Mouse (Mus musculus): ENCODE measurements around the gene Spock3.
"Not testable (repeated sequence)": the region's sequence is repeated elsewhere in the genome, so short reads cannot be mapped to it uniquely, and the experiment has no call there.

Gene Spock3

DNA sequence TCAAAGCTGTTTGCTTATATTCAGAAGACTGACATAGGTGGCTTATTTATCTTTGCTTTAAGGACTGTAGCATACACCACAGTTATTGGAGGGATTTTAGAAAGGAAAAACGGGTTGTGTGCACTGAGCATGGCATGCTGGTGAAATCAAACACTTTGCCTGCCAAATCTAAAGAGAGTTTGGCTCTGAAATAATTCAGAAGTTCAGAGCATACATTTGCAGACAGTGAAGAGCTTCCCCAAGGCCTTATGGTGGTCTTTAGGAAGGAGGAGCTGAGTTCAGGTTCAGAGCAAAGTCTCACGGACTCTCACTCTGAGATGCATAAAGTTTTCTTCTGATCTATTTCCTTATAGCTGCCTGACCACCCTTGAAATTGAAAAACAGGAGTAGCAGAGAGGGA lies at the start of gene Spock3:
TSS of gene Spock3 (plus strand) at position 301 of the 400 bp plus-strand sequence.
- no peak for DNase-seq

DNA sequence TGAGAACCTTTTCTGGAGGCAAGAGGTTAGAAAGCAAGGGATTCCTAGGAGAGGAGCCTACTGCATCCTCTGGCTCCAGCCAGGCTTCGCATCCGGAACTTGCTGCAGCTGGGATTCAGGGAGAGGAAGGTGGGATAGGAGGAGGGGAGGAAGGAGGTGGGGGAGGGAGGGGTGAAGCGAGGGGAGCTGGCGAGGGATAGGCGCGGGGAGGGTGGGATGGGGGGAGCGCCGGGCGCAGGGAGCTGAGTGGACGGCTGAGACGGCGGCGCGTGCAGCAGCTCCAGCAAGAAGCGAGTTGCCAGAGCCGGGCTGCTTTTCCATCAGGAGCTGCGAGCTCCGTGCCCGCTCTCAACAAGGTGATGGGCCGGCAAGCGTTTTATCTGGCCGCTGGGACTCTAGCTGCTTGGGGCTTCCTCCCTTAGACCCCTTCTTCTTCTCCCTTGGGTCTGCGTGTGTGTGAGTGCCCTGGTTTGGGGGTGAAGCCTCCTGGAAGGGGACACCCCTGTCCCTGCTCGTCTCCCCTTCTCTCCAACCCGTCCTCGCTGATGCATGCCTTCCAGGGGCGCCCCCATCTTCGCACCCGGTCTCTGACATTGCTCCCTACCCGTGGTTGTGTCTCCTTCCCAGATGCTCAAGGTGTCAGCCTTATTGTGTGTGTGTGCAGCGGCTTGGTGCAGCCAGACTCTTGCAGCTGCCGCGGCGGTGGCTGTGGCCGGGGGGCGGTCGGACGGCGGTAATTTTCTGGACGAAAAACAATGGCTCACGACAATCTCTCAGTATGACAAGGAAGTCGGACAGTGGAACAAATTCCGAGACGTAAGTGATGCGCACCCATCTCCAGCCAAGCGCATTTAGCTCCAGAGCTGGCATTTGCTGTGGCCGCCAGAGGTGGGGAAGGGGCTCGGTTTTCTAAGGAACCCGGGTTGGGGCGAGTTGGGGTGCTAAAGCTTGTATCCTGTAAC lies 645 bp downstream of the Spock3 start:
- no peak for DNase-seq

DNA sequence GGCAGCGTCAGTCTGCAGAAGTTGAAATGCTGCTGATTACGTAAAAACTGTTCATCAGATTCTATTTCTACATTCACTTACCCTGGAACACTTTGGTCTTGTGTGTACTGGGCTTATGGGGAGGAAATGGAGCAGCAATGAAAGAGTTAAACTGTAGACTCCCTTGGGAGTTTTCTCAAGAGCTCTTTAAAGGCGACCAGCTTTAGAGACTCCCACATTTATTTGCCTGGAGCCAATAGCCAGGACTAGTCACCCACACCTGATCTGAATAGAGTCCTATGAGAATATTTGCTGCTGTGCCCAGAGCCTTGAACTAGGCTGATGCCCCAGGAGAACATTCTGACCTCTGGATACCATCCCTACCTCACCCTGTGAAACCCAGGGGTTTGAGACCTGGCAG lies 1.7 kb downstream of the Spock3 start:
- DNase-seq, result no peak

DNA sequence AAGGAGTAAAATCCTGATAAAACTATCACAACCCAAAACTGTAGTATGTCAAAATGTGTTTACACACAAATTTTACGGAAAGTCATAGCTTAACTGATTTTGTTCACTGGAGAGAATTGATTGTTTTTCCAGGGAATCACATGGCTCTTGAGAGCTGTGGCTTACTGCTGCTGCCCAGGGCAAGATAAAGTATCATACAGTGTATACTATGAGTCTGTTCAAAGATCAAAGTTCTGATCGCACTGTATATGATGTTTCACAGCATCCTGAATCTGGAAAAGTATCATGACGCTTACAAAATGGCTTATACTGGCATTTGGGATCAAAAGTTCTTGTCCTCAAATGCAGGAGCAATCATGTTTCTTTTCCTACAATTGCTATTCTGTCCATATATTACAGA lies 11.8 kb downstream of the Spock3 start:
- no peak for DNase-seq

DNA sequence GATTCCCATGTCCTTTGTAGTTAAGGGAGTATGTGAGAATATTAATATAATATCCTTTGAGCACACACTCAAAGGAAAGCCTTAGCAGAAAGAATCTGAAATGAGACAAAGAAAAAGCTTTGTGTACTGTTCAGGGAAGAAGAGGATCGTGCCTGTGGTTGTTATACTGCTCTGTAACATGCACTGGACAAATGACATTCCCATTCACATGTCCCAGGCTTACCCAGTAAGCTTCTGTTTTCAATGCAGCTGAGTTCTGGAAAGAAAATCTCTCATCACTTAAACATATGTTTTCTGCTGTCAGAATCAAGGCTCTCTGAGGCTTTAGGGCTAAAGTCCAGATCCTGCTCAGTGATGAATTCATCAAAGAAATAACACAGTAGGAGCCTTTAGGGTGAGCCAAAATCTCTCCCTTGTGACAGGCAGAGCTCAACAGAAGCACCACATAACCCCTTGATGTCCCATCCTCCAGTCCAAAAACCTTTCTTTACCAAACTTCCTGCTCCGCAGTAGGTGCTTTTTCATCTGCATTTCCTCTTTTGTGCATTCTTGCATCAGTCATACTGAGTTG lies 19.1 kb downstream of the Spock3 start:
- DNase-seq, result no peak

DNA sequence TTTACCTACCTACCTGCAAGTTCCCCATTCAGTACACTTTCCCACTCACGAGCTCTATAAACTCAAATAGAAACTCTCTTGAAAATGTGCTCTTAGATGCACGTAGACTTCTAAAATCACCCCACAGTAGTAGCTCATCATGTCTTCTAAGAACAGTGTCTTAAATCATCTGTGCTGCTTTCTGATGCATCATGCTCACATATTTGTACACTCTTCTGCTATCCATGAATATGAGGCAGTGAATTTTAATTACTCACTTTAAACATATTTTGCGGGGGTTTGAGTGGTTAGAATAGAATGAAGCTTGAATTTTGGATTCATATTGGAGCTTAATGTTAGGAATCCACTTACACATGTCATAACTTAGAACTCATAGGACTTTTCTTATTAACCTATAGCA lies 138.2 kb downstream of the Spock3 start:
- DNase-seq, result no peak

DNA sequence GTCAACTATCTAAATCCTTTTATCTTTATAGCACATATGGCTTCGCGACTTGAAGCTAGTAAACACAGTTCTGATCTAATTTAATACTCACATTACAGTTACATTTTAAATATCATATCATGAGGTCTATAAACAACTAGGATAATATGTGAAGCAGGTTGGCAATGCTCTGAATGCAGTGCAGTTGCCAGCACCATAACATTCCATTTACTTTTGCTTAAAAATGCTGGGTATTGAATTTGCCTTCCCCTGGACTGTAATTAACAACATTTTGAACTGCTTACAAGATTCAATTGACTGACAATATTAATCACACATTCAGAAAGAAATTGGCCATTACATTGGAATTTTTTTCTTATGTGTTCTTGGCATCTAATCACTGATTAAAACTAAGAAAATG lies 147.4 kb downstream of the Spock3 start:
- DNase-seq, result no peak

DNA sequence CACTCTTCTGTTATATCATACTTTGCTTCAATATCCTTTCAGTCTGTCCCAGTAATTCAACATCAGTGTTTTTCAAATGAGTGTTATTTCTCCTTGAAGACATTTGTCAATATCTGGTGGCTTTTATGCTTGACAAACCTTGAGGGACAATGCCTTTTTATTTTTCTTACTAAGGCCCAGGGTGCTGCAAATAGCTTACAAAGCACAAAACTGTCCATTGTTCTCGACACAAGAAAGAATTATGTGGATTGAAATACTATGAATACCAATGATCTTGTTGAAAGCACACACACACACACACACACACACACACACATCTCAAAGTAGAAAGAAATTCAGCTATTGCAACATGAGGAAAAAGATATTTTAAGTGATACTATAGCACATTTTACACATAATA lies 159.0 kb downstream of the Spock3 start:
- no peak for DNase-seq

DNA sequence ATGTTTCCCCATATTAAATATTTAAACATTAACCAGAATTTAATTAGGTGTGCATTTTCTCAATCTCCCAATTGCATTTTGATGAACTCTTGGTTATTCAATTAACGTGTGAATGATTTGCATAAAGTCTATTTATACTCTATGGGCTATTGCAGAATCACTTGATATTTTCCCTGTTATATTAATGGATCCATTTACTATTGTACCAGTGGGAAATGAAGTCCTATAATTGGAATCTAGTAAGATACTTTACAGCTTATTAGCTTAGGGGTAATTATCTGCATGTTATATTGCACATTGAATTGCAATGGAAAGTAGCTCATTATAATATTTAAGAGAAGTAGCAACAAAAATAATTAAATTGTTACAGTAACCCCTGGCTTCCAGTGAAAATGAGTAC lies 162.1 kb downstream of the Spock3 start:
- DNase-seq, result no peak

DNA sequence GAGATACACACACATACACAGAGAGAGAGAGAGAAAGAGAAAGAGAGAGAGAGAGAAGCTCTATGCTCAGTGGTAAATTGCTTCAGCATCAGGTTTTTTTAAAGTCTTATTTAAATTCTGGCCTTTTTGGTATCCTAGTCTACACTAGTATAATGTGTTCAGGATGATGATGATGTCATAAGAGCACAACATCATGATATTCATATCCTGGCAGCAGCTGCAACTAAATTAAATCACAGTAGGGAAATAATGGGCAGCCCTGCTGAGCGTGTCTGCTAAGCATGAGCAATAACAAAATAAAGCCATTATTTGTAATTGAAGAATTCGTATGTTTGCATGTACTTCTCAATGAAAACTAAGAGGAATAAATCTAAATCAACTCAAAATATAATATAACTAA lies 169.7 kb downstream of the Spock3 start:
- DNase-seq, result no peak

DNA sequence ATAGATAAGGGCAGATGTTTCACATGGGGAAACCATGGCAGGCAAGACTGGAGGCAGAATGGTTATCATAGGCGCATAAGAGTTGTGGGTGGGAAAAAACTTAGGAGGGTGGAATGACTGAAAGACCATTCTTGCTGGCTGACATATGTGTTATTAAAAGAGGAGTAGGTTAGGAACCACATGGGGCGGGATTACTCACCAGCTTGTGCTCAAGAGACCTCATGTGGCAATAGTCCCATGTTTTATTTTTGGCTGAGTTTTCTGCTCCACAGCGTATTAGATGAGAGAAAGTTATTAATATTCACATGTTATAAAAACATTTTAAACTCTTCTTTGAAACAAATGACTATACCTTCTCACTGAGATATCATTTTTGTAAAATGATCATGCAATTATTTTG lies 184.6 kb downstream of the Spock3 start:
- no peak for DNase-seq

DNA sequence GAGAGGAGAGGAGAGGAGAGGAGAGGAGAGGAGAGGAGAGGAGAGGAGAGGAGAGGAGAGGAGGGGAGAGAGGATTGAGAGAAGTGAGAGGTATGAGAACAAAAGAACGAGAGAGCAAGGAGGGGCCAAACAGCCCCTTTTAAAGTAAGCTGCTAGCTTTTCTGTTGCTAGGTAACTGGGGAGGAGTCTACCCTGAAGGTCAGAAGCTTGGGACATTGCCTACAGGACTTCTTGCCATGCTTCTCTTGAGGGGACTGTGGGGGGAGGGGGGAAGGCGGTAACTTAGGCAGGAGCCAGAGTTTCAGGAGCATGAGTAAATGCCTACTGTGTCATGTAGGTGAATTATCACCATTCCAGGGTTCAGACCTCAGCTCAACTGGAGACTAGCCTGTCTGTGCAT lies 213.1 kb downstream of the Spock3 start:
- not testable (repeated sequence) for DNase-seq

DNA sequence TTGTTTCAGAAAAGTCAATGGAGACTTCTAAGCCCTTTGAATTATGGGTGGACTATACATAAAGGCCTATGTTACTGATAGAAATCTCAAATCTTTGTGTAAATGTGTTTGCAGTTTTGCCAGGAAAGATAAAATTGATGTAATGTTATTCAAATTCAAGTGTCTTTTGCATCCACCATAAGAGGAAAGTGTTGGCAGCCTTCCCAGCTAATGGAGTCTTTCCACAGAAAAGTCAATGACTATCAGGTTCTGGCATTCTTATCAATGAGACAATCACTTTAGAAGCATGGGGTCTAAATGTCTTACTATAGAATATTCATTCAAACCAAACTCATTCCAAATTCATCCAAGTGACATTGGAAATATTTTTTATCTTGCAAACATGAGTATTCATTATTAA lies 214.5 kb downstream of the Spock3 start:
- no peak for DNase-seq

DNA sequence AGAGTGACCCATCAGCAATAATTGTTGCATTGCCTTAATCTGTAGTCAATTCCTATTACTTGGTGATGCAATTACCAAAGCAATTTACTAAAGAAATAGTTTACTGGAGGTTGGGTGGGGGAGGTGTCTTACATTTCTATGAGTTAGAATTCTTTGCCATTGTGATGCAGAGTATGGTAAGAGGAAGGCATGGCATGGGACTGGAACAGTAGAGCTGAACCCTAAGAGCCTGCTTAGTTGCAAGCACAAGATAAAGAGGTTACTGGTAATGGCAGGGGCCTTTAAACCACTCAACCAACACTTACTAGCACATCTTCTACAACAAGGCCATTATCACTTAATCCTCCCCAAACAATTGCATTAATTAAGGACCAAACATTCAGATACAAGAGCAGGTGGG lies 219.1 kb downstream of the Spock3 start:
- DNase-seq, result no peak

DNA sequence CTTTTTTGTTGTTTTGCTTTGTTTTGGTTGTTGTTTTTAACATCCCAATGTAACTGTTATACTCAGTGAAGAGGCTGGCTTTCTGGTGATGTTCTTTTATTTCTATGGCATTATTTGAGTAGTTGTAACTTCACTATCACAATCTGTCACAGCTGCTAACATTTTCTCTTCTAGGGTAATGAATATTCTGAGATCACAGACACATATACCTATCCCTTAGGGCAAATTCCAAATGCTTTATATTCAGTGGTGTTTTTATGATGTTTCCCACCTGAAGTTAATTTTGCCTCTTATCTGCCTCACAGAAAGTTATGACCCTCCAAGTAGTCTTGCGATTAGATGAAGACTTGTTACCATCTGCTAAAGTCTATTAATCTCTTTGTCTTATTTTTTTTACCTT lies 230.5 kb downstream of the Spock3 start:
- no peak for DNase-seq

DNA sequence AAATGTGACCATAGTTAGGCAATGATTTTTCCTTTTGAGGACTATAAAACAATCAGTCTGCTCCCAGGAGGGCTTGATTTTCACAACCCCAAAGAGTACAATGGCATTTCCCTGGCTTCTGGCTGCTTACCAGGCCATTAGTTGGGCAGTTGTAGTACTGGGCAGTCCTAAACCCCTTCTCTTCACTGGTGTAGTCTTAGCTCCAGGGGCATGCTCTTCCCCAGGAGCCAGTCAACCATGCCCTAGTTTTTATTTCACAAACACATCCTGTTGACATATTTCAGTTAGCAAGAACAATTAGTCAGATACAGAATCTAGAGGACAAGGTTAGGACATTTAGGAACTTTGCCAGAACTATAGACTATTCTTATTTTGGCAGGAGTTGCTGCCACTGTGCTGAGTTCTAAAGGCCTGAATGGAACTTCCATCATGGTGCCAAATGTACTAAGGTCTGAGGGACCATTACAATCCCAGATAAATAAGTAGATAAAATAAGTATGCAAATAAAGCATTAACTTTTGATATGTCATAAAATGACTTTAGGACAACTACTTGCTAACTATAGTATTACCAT lies 308.1 kb downstream of the Spock3 start:
- DNase-seq, result no peak

DNA sequence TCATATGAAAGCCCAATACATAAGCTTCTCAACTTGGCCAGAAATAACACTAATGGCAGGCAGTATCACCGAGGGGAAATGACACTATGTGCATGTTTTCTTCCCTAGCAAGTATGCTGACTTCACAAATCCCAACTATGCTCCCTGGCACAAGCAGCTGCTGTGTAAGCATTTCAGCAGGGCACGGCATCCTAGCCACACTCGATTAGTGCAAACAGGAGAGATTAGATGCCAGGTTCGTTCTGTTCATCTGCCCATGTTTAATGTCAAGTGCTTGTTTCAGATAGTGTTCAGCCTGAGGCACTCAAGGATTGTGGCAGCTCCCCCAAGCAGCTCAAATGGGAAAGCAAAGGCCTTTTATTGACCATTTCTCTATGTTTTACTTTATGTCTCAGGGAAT lies 311.7 kb downstream of the Spock3 start:
- no peak for DNase-seq

DNA sequence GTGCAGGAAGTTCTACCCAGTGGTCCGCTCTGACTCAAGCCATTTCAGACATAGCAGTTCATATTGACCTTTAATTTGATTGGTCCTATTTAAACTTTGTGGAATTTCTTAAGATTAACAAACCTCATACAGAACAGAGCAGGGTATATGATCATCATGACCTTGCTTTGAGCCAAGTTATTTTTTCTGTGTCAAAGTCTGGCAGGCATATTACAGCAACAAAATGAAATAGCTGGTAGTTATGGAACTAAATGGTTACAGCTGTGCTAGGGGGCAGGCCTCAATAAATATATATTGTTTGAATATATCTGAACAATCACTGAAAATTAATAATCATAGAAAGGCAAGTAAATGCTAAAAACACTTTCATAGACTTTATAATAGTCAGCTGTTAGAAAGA lies 384.6 kb downstream of the Spock3 start:
- DNase-seq, result no peak

DNA sequence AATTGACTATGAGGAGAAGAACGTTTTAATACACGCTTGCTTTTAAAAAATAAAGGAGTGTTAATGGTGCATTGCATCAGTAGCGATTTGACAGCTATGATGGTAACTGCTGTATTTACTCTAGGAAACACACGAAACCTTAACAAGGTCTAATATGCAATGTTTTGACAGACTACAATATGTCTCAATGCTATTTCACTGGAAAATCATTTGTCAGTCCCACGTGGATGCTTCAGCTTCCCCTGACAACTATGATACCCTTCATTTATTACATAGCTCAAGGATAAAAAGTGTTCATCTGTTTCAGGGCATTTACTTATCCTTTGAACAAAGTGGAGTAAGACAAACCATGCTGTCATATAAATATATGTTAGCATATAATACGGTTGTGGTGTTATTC lies 417.8 kb downstream of the Spock3 start:
- no peak for DNase-seq

DNA sequence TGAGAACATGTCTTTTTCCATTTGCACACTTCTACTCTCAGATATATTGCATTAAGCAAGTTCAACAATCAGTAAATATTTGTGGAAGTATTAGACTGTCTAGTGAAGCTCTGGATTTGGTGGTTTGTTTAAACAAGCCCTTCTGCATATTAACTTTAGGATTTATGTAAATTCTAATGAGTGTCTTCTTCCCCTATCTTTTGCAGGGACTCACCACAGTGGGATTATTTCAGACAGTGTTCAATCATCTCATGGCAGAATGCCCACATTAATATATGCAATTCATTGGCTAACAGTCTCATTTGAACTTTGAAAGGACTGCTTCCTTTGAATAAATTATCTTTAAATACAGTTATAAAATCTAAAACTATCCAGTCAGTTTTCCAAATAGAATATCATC lies 446.9 kb downstream of the Spock3 start:
- no peak for DNase-seq
